ENCODE assay signal across 23 mouse cellular contexts in the genomic region with DNA sequence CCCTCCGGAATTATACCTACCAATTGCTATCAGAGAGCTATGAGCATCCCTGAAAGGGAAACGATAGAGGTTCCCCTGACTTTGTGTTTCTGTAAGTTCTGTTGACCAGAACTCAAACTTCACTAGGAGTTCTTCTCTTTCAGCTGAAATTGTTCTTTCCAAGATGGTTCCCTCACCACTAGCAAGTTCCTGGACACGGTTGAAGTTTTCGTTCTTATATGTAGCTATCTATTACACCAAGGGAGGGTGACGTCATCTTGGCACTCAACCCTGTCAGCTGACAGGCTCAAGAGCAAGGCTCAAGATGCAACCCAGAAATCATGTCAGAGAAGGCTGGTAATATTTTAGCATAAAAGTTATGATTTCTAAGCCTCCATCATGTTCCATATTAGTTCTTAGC.
"Had no signal": no experiment of that assay in that cellular context is flagged by ENCODE, and none has a peak within 500 bp of the region (broad histone marks: within the 10 kb centered on the region; RNA-seq: fewer than 3 reads in every experiment).

No protein-coding gene starts in this region.

- ATAC-seq: hindbrain, postnatal 0 days; intestine, embryonic 16.5 days had no signal

- H3K9me3 ChIP-seq: heart, embryonic 10.5 days; heart, embryonic 12.5 days; hindbrain, embryonic 13.5 days; hindbrain, embryonic 15.5 days; limb, embryonic 10.5 days; limb, embryonic 12.5 days; liver, embryonic 13.5 days had no signal

- DNase-seq: gastrocnemius, postnatal 14 days; gastrocnemius, postnatal 36 days; heart, adult 11 months; heart, adult 2 months; heart, postnatal 14 days; kidney, adult 11 months; kidney, adult 2 months; kidney, postnatal 10 days; kidney, postnatal 25 days; kidney, postnatal 4 days; liver; liver, embryonic 13.5 days had no signal

- H3K36me3 ChIP-seq: hindbrain, embryonic 13.5 days; hindbrain, embryonic 15.5 days; liver, embryonic 13.5 days had no signal

- H3K4me3 ChIP-seq: heart, adult 2 months; heart, embryonic 10.5 days; heart, embryonic 12.5 days; hindbrain, embryonic 13.5 days; hindbrain, embryonic 15.5 days; layer of hippocampus, adult 2 months; left cerebral cortex, adult 2 months; limb, embryonic 10.5 days; limb, embryonic 12.5 days; liver, embryonic 13.5 days had no signal

- H3K27me3 ChIP-seq: heart, embryonic 12.5 days; hindbrain, embryonic 13.5 days; hindbrain, embryonic 15.5 days; limb, embryonic 12.5 days; liver, embryonic 13.5 days had no signal

- H3K9ac ChIP-seq: heart, embryonic 12.5 days; hindbrain, embryonic 13.5 days; hindbrain, embryonic 15.5 days; limb, embryonic 12.5 days; liver, embryonic 13.5 days had no signal

- H3K4me2 ChIP-seq: heart, embryonic 12.5 days; hindbrain, embryonic 13.5 days; hindbrain, embryonic 15.5 days; limb, embryonic 12.5 days; liver, embryonic 11.5 days; liver, embryonic 13.5 days had no signal

- H3K4me1 ChIP-seq: heart, embryonic 10.5 days; hindbrain, embryonic 13.5 days; hindbrain, embryonic 15.5 days; limb, embryonic 10.5 days; limb, embryonic 12.5 days; liver, embryonic 13.5 days had no signal

- H3K27ac ChIP-seq: heart, adult 2 months; heart, embryonic 10.5 days; hindbrain, embryonic 13.5 days; hindbrain, embryonic 15.5 days; hindbrain, postnatal 0 days; layer of hippocampus, adult 2 months; left cerebral cortex, adult 2 months; limb, embryonic 10.5 days; limb, embryonic 12.5 days; liver, embryonic 13.5 days had no signal
